Mouse (Mus musculus) erythroblast, embryonic 14.5 days (primary cell): ENCODE data around the gene Mrpl39.

ENCODE experiments used
- GATA1 ChIP-seq: IDR thresholded peaks from 2 replicates; pipeline ENCODE4 v1.6.1; 2012; ENCODE audit warnings: low read length, inconsistent platforms, mixed read lengths
- TAL1 ChIP-seq: IDR thresholded peaks from 3 replicates; pipeline ENCODE4 v1.6.1; 2012; ENCODE audit warnings: low read length, inconsistent platforms, mixed read lengths

- no peak for TF ChIP-seq GATA1
- no peak for TF ChIP-seq TAL1
Observed at GRCm38 (mm10) chr16:84734806-84735165, 756 bp downstream of the Mrpl39 start.
